Mouse (Mus musculus) kidney, adult 18-20 months (tissue): ENCODE data around the gene Srp9.

Experiments used
- DNase-seq: peaks from one replicate; pipeline ENCODE4 v3.0.0; 2021

Gene Srp9

GRCm38 (mm10) chr1:182124506-182124905 is at the start of gene Srp9:
Gene Srp9 (plus strand): TSS chr1:182124737.
- DNase-seq = peak; percentile 98

GRCm38 (mm10) chr1:182081744-182082419 is 42.7 kb upstream of the Srp9 start:
- no peak for DNase-seq

GRCm38 (mm10) chr1:182083459-182083858 is 41.1 kb upstream of the Srp9 start:
- DNase-seq = no peak

- DNase-seq = no peak
Observed at GRCm38 (mm10) chr1:182086759-182087158, 37.8 kb upstream of the Srp9 start.

- no peak for DNase-seq
Observed at GRCm38 (mm10) chr1:182087351-182087750, 37.2 kb upstream of the Srp9 start.

GRCm38 (mm10) chr1:182087753-182088633 is 36.5 kb upstream of the Srp9 start:
- DNase-seq = no peak

- DNase-seq = peak; percentile 46
Observed at GRCm38 (mm10) chr1:182088844-182089418, 35.6 kb upstream of the Srp9 start.

- DNase-seq = no peak
Observed at GRCm38 (mm10) chr1:182089600-182090297, 34.8 kb upstream of the Srp9 start.

GRCm38 (mm10) chr1:182090298-182090677 is 34.2 kb upstream of the Srp9 start:
- DNase-seq = no peak

- no peak for DNase-seq
Observed at GRCm38 (mm10) chr1:182091261-182091660, 33.3 kb upstream of the Srp9 start.

- DNase-seq = peak; percentile 28
Observed at GRCm38 (mm10) chr1:182091746-182092412, 32.7 kb upstream of the Srp9 start.

GRCm38 (mm10) chr1:182092413-182092800 is 32.1 kb upstream of the Srp9 start:
- peak; percentile 32 for DNase-seq

GRCm38 (mm10) chr1:182093407-182093806 is 31.1 kb upstream of the Srp9 start:
- no peak for DNase-seq

- DNase-seq = no peak
Observed at GRCm38 (mm10) chr1:182094473-182095136, 29.9 kb upstream of the Srp9 start.

- peak; percentile 32 for DNase-seq
Observed at GRCm38 (mm10) chr1:182095240-182095741, 29.2 kb upstream of the Srp9 start.

- no peak for DNase-seq
Observed at GRCm38 (mm10) chr1:182096707-182097106, 27.8 kb upstream of the Srp9 start.

GRCm38 (mm10) chr1:182099062-182099461 is 25.5 kb upstream of the Srp9 start:
- DNase-seq = no peak

GRCm38 (mm10) chr1:182100403-182100802 is 24.1 kb upstream of the Srp9 start:
- DNase-seq = no peak

GRCm38 (mm10) chr1:182101468-182101867 is 23.1 kb upstream of the Srp9 start:
- DNase-seq = no peak

GRCm38 (mm10) chr1:182102706-182103105 is 21.8 kb upstream of the Srp9 start:
- no peak for DNase-seq

GRCm38 (mm10) chr1:182103436-182103835 is 21.1 kb upstream of the Srp9 start:
- no peak for DNase-seq

- DNase-seq = no peak
Observed at GRCm38 (mm10) chr1:182105023-182105422, 19.5 kb upstream of the Srp9 start.
